Mouse (Mus musculus) lung, embryonic 16.5 days (tissue): ENCODE measurements around the gene 1700020D05Rik. TPM values are rescaled to one million over a fixed set of nuclear protein-coding genes. Genes with fewer than 3 reads are reported as not detected.

Source experiments
- ATAC-seq: fragments of 200-750 bp; cut with Nextera tagmentation; 2 replicates; pipeline ENCODE4 v1.8.0; 2017; ENCODE audit warnings: low read depth, mild to moderate bottlenecking, moderate library complexity
- H3K27ac ChIP-seq: fragments of 300-500 bp; sonication (generic); 2 replicates; pipeline ENCODE4 v1.5.1; 2014; ENCODE audit warnings: mild to moderate bottlenecking, control low read depth, low read length
- H3K27me3 ChIP-seq: fragments of 300-500 bp; sonication (generic); 2 replicates; pipeline ENCODE4 v1.6.1; 2014; ENCODE audit warnings: low read depth, low read length, mixed read lengths; ENCODE audit not compliant: control insufficient read depth, insufficient read depth
- H3K36me3 ChIP-seq: fragments of 300-500 bp; sonication (generic); 2 replicates; pipeline ENCODE4 v1.6.1; 2014; ENCODE audit warnings: low read length; ENCODE audit not compliant: control insufficient read depth, insufficient read depth
- H3K4me1 ChIP-seq: fragments of 300-500 bp; sonication (generic); replicated peaks from 2 replicates; pipeline ENCODE4 v1.6.1; 2014; ENCODE audit warnings: low read length, mixed read lengths; ENCODE audit not compliant: control insufficient read depth, insufficient read depth
- H3K4me2 ChIP-seq: fragments of 300-500 bp; sonication (generic); 2 replicates; pipeline ENCODE4 v1.6.1; 2014; ENCODE audit warnings: low read depth, low read length, control low read depth
- H3K4me3 ChIP-seq: fragments of 300-500 bp; sonication (generic); 2 replicates; pipeline ENCODE4 v1.5.1; 2014; ENCODE audit warnings: mild to moderate bottlenecking, low read length, control low read depth
- H3K9ac ChIP-seq: fragments of 300-500 bp; sonication (generic); 2 replicates; pipeline ENCODE4 v1.6.1; 2014; ENCODE audit warnings: low read length, control low read depth
- H3K9me3 ChIP-seq: fragments of 300-500 bp; sonication (generic); 2 replicates; pipeline ENCODE4 v1.6.1; 2016; ENCODE audit warnings: low read length; ENCODE audit not compliant: control insufficient read depth
- WGBS: fragments of 180-500 bp; shearing (Covaris S2); extraction: QIAGEN DNeasy Blood & Tissue Kit; methylation state at CpG from one replicate; pipeline ENCODE4 v1.1.7; 2014; 5-methylcytosine and 5-hydroxymethylcytosine counted together
- polyA plus RNA-seq: library from polyadenylated mRNA; unstranded; fragments of >200 nt; fragmentation: Nextera tagmentation; extraction: Ambion mirVana; gene quantifications from 2 replicates; pipeline ENCODE4 v1.2.1, GENCODE M21; 2015

1700020D05Rik gene
- polyA plus RNA-seq, 1 experiment from 2014 or later: not detected

- WGBS: under 1% methylated on average over 26 of the region's 26 CpGs
- Histone ChIP-seq H3K4me2 (peak overlapping the region; percentile 94), H3K9ac (peak overlapping the region; percentile 69), H3K4me3 (peak overlapping the region; percentile 58), H3K9me3 (no peaks in the 10 kb centered on the region), H3K27ac (peak overlapping the region; percentile 98), H3K4me1 (peaks cover 47% of the 10 kb centered on the region), H3K27me3 (no peaks in the 10 kb centered on the region), H3K36me3 (peaks cover 19% of the 10 kb centered on the region)
- peak; percentile 84 for ATAC-seq
Measured at GRCm38 (mm10) chr19:5488878-5489571, 14.6 kb downstream of the 1700020D05Rik start.

DNA sequence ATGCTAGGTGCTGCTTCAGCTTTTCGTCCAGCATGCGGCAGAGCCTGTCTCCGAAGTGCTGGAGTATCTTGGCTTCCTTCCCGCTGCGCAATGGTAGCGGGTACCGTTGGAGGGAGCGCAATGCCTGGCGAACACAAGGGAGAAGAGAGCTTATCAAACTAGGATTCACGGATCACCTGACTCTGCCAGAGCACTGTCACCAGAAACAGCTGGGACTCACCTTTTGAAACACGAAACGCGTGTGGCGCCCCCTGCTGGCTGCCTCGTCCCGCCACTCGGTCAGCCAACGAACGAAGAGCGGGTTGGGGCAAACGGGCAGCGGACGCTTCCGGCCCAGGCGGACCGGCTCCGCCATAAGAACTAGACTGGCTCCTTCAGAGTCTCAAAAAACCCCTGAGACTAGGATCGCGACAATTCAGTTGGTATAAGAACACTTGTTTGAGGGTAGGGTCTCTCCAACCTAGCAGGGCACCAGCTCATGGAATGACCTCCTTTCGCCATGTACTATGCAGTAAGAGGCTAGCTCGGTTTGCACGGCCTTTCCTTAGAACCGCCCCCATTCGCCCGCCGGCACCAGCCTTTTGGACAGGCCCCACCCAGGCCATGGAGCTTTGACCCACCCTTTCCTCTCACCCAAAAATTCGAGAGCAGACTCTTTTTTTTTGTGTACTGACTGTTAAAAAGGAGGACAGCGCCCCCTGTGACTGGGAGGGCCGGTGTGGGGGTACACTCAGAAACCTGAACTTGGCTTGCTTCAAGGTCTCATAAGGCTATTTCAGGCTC, 15.6 kb downstream of the 1700020D05Rik start, which contains the start of gene Mus81:
TSS of gene Mus81 (minus strand) at position 635 of the 783 bp plus-strand sequence.
- H3K9me3 ChIP-seq: no peaks in the 10 kb centered on the region
- peak within 1 kb of the TSS; percentile 58 for H3K4me3 ChIP-seq
- H3K27me3 ChIP-seq: no peaks in the 10 kb centered on the region
- H3K4me2 ChIP-seq: peak within 1 kb of the TSS; percentile 94
- H3K9ac ChIP-seq: peak within 1 kb of the TSS; percentile 82
- peaks cover 16% of the 10 kb centered on the region for H3K36me3 ChIP-seq
- WGBS: under 1% methylated on average over 39 of the region's 39 CpGs
- H3K27ac ChIP-seq: peak within 1 kb of the TSS; percentile 98
- peak; percentile 78 for ATAC-seq
- peaks cover 51% of the 10 kb centered on the region for H3K4me1 ChIP-seq

DNA sequence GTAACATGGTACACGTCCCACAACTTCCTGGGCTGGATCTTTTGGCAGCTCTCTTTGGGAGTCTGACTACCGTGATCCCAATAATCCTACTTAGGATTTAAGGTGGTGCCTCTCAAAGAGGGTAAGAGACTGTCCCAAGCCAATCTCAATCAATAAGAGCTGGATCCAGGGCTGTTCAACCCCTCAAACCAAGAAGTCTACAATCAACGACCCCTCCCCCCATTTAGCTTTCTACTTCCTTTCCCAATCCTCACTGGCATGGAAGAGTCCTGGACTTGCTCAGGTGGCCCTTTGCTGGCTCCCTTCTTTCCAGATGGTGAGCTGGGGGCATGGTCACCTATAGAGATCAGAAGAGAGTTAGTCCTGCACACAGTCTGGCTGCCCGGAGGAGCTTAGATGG, 16.8 kb downstream of the 1700020D05Rik start:
- Histone ChIP-seq H3K9me3 (no peaks in the 10 kb centered on the region), H3K4me2 (peak overlapping the region; percentile 22; the same call in 1 of the 2 replicates), H3K4me1 (peaks cover 46% of the 10 kb centered on the region), H3K27me3 (no peaks in the 10 kb centered on the region), H3K36me3 (peaks cover 19% of the 10 kb centered on the region), H3K27ac (peak overlapping the region; percentile 83), H3K9ac (no peak overlapping the region), H3K4me3 (no peak overlapping the region)
- no peak for ATAC-seq
- WGBS: 77% methylated on average over 4 of the region's 4 CpGs

DNA sequence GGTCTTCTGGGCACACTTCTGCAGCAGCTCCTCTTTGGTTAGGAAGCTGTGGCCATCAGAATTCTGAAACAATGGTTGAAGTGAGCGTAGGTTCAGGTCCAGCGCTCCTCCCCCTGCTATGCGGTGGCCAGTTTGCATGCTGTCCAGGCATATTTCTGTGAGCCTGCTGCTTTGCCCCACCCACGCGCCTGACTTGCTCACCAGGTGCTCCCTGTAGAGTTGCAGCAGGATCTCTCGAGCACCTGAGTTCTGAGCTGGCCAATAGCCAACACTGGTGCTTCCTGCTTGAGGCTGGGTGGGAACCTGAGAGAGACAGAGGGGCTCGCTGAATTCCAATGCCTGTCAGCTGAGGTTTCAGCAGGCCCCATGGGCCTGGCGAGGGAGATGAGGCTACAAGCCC, 17.3 kb downstream of the 1700020D05Rik start:
- H3K27ac ChIP-seq: peak overlapping the region; percentile 83
- no peaks in the 10 kb centered on the region for H3K27me3 ChIP-seq
- H3K4me1 ChIP-seq: peaks cover 45% of the 10 kb centered on the region
- peaks cover 24% of the 10 kb centered on the region for H3K36me3 ChIP-seq
- no peak for ATAC-seq
- H3K4me3 ChIP-seq: no peak overlapping the region; the same call in 1 of the 2 replicates
- H3K9ac ChIP-seq: peak overlapping the region; percentile 24; the same call in 1 of the 2 replicates
- H3K9me3 ChIP-seq: no peaks in the 10 kb centered on the region
- peak overlapping the region; percentile 22; the same call in 1 of the 2 replicates for H3K4me2 ChIP-seq
- 59% methylated on average over 8 of the region's 8 CpGs for WGBS

GRCm38 (mm10) chr19:5485821-5486220, 17.8 kb downstream of the 1700020D05Rik start:
- H3K9ac ChIP-seq: peak overlapping the region; percentile 24; the same call in 1 of the 2 replicates
- no peak for ATAC-seq
- no peak overlapping the region for H3K4me2 ChIP-seq
- H3K4me3 ChIP-seq: no peak overlapping the region
- no peaks in the 10 kb centered on the region for H3K9me3 ChIP-seq
- WGBS: 91% methylated on average over 7 of the region's 7 CpGs
- no peaks in the 10 kb centered on the region for H3K27me3 ChIP-seq
- H3K36me3 ChIP-seq: peaks cover 27% of the 10 kb centered on the region
- H3K4me1 ChIP-seq: peaks cover 45% of the 10 kb centered on the region
- peak overlapping the region; percentile 83 for H3K27ac ChIP-seq

DNA sequence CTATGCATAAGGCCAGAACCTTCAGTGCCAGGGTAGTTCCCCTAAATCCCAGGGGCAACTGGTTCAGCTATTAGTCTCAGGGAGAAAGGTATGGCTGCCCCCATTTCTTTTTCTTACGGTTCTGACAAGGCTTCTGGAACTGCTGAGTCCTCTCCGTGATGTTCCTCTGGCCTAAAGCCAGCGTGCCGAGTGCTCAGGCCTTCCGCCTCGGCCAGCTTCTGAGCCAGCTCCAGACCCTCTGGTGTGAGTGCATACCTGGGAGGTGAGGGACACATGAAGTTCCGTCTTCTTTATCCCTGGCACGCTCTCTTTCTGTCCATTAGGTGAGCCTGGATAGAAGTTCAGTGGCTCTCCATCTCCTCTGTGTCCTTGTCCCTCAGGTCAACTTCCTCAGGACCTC, 18.2 kb downstream of the 1700020D05Rik start:
- Histone ChIP-seq H3K4me2 (no peak overlapping the region), H3K27ac (peak overlapping the region; percentile 83), H3K4me3 (no peak overlapping the region)

GRCm38 (mm10) chr19:5484496-5484895, 19.1 kb downstream of the 1700020D05Rik start:
- Histone ChIP-seq H3K27ac (peak overlapping the region; percentile 83), H3K4me3 (no peak overlapping the region), H3K27me3 (no peaks in the 10 kb centered on the region), H3K4me2 (no peak overlapping the region), H3K9ac (0 out of 2 replicates have a peak overlapping the region, but pooled peaks have one; percentile 6), H3K36me3 (peaks cover 33% of the 10 kb centered on the region), H3K4me1 (peaks cover 40% of the 10 kb centered on the region), H3K9me3 (no peaks in the 10 kb centered on the region)
- no peak for ATAC-seq
- 64% methylated on average over 5 of the region's 5 CpGs for WGBS

More for the DNA sequence above, 18.2 kb downstream of the 1700020D05Rik start:
- WGBS: 67% methylated on average over 8 of the region's 8 CpGs
- H3K27me3 ChIP-seq: no peaks in the 10 kb centered on the region
- peaks cover 45% of the 10 kb centered on the region for H3K4me1 ChIP-seq
- no peak for ATAC-seq
- H3K9me3 ChIP-seq: no peaks in the 10 kb centered on the region
- 0 out of 2 replicates have a peak overlapping the region, but pooled peaks have one; percentile 7 for H3K9ac ChIP-seq
- H3K36me3 ChIP-seq: peaks cover 27% of the 10 kb centered on the region

DNA sequence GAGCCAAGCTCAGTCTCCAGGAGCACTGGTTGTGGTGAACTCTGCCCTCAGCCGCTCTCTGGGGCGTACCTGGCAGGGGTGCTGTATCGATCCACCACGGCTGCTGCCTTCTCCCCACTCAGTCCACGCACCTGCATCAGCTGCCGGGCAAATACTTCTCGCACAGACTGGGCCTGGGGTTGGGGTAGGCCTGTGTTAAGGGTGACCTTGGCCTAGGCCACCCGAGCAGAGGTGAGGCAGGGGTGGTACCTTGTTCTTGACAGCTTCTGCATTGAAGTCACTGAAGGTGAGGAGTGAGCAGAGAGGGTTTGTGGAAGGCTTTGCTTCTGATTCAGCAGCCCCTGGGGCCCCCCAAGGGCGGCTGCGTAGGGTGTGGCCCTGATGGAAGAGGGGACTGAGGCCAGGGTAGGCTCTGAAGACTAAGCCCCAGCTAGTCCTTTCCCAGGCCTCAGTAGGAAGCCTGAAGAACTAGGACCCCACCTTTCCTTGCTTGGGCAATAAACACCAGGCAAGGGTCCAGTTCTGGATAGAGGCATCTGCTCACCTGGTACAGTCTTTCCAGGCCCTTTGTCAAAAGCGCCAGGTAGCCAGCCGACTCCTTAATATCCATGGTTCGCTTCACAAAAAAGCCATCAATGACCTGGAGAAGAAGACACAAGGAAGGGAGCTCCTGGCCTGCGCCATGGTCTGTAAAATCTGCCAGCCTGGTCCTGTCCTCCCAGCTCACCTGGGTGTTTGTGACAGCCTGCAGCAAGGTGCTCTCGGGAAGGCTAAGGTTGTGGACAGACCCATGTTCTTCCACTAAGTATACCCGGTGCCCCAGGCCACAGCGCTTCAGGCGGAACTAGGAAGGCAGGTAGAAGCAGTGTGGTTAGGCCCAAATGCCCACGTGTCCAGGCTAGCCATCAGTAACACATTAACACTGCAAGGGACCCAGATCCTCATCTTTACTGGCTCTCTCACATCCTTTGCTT, 19.9 kb downstream of the 1700020D05Rik start:
- Histone ChIP-seq H3K4me1 (peaks cover 40% of the 10 kb centered on the region), H3K9me3 (no peaks in the 10 kb centered on the region), H3K4me2 (no peak overlapping the region), H3K36me3 (peaks cover 40% of the 10 kb centered on the region), H3K4me3 (no peak overlapping the region), H3K27me3 (no peaks in the 10 kb centered on the region), H3K27ac (peak overlapping the region; percentile 83; the same call in 1 of the 2 replicates), H3K9ac (no peak overlapping the region)
- no peak for ATAC-seq
- WGBS: 89% methylated on average over 19 of the region's 19 CpGs
